Mouse (Mus musculus) limb, embryonic 10.5 days (tissue): ENCODE results near the gene Dlx6. TPM values are rescaled to one million over a fixed set of nuclear protein-coding genes. Genes with fewer than 3 reads are reported as not detected.

ENCODE experiments used
- DNase-seq: peaks from one replicate; pipeline ENCODE4 v3.0.0-alpha.2; 2017; ENCODE audit warnings: low spot score
- H3K27ac ChIP-seq: fragments of 300-500 bp; sonication (generic); 2 replicates; pipeline ENCODE4 v1.5.1; 2016; ENCODE audit warnings: mild to moderate bottlenecking
- H3K27me3 ChIP-seq: fragments of 300-500 bp; sonication (generic); 2 replicates; pipeline ENCODE4 v1.6.1; 2016; ENCODE audit warnings: low read depth, mild to moderate bottlenecking; ENCODE audit not compliant: poor library complexity, severe bottlenecking
- H3K36me3 ChIP-seq: fragments of 300-500 bp; sonication (generic); 2 replicates; pipeline ENCODE4 v1.6.1; 2016; ENCODE audit warnings: mild to moderate bottlenecking, moderate library complexity
- H3K4me1 ChIP-seq: fragments of 300-500 bp; sonication (generic); 2 replicates; pipeline ENCODE4 v1.6.1; 2016
- H3K4me3 ChIP-seq: fragments of 300-500 bp; sonication (generic); 2 replicates; pipeline ENCODE4 v1.5.1; 2016; ENCODE audit warnings: mild to moderate bottlenecking, moderate library complexity
- H3K9me3 ChIP-seq: fragments of 300-500 bp; sonication (generic); replicated peaks from 2 replicates; pipeline ENCODE4 v1.6.1; 2016; ENCODE audit warnings: mild to moderate bottlenecking
- WGBS: fragments of 180-500 bp; shearing (Covaris S2); methylation state at CpG from one replicate; pipeline ENCODE4 v1.1.7; 2016; 5-methylcytosine and 5-hydroxymethylcytosine counted together
- polyA plus RNA-seq: library from polyadenylated mRNA; unstranded; fragments of >200 nt; fragmentation: Nextera tagmentation; extraction: Ambion mirVana; gene quantifications from 2 replicates; pipeline ENCODE4 v1.2.1, GENCODE M21; 2016

The Dlx6 gene
- polyA plus RNA-seq, 1 experiment from 2014 or later, result 0.60 TPM

GRCm38 (mm10) chr6:6861798-6862428 is 1.2 kb upstream of the Dlx6 start:
- Histone ChIP-seq H3K9me3 (no peaks in the 10 kb centered on the region), H3K27ac (no peak overlapping the region), H3K4me3 (no peak overlapping the region), H3K36me3 (no peaks in the 10 kb centered on the region), H3K4me1 (peaks cover 41% of the 10 kb centered on the region), H3K27me3 (peaks cover 99% of the 10 kb centered on the region)
- WGBS, result 2% methylated on average over 11 of the region's 11 CpGs
- no peak for DNase-seq

- peak; percentile 93 for DNase-seq
- H3K4me3 ChIP-seq, result peak overlapping the region; percentile 59
- H3K9me3 ChIP-seq, result no peaks in the 10 kb centered on the region
- WGBS, result under 1% methylated on average over 23 of the region's 23 CpGs
- H3K27ac ChIP-seq, result no peak overlapping the region
- H3K36me3 ChIP-seq, result no peaks in the 10 kb centered on the region
- H3K27me3 ChIP-seq, result peaks cover 99% of the 10 kb centered on the region
- H3K4me1 ChIP-seq, result peaks cover 41% of the 10 kb centered on the region
These were observed 523 bp upstream of the Dlx6 start for GRCm38 (mm10) chr6:6862611-6863010.

GRCm38 (mm10) chr6:6863955-6864354 is 821 bp downstream of the Dlx6 start:
- H3K36me3 ChIP-seq, result no peaks in the 10 kb centered on the region
- H3K27ac ChIP-seq, result peak overlapping the region; percentile 79
- peaks cover 99% of the 10 kb centered on the region for H3K27me3 ChIP-seq
- DNase-seq, result peak; percentile 73
- H3K4me3 ChIP-seq, result peak overlapping the region; percentile 59
- 2% methylated on average over 21 of the region's 21 CpGs for WGBS
- no peaks in the 10 kb centered on the region for H3K9me3 ChIP-seq
- peaks cover 41% of the 10 kb centered on the region for H3K4me1 ChIP-seq

- peak; percentile 66 for DNase-seq
- no peaks in the 10 kb centered on the region for H3K36me3 ChIP-seq
- WGBS, result 1% methylated on average over 36 of the region's 36 CpGs
- no peaks in the 10 kb centered on the region for H3K9me3 ChIP-seq
- H3K27ac ChIP-seq, result 0 out of 2 replicates have a peak overlapping the region, but pooled peaks have one; percentile 14
- H3K4me1 ChIP-seq, result peaks cover 38% of the 10 kb centered on the region
- peak overlapping the region; percentile 59 for H3K4me3 ChIP-seq
- peaks cover 99% of the 10 kb centered on the region for H3K27me3 ChIP-seq
These were observed 1.6 kb downstream of the Dlx6 start for GRCm38 (mm10) chr6:6864441-6865440.

- no peaks in the 10 kb centered on the region for H3K36me3 ChIP-seq
- peaks cover 99% of the 10 kb centered on the region for H3K27me3 ChIP-seq
- H3K27ac ChIP-seq, result no peak overlapping the region
- peak; percentile 42 for DNase-seq
- H3K9me3 ChIP-seq, result no peaks in the 10 kb centered on the region
- H3K4me1 ChIP-seq, result peaks cover 25% of the 10 kb centered on the region
- WGBS, result 3% methylated on average over 9 of the region's 9 CpGs
- no peak overlapping the region for H3K4me3 ChIP-seq
These were observed 3.9 kb downstream of the Dlx6 start for GRCm38 (mm10) chr6:6867031-6867430.

GRCm38 (mm10) chr6:6869041-6869685 is 6.0 kb downstream of the Dlx6 start:
- no peaks in the 10 kb centered on the region for H3K9me3 ChIP-seq
- no peak overlapping the region for H3K27ac ChIP-seq
- peaks cover 9% of the 10 kb centered on the region for H3K4me1 ChIP-seq
- no peaks in the 10 kb centered on the region for H3K36me3 ChIP-seq
- H3K4me3 ChIP-seq, result no peak overlapping the region
- peaks cover 100% of the 10 kb centered on the region for H3K27me3 ChIP-seq
- DNase-seq, result peak; percentile 27
- 3% methylated on average over 13 of the region's 13 CpGs for WGBS

- peak; percentile 36 for DNase-seq
- Histone ChIP-seq H3K9me3 (no peaks in the 10 kb centered on the region), H3K4me3 (no peak overlapping the region), H3K27ac (no peak overlapping the region), H3K36me3 (no peaks in the 10 kb centered on the region), H3K27me3 (peaks cover 100% of the 10 kb centered on the region), H3K4me1 (peaks cover 15% of the 10 kb centered on the region)
- WGBS, result under 1% methylated on average over 11 of the region's 11 CpGs
These were observed 7.0 kb downstream of the Dlx6 start for GRCm38 (mm10) chr6:6869961-6870800.

- WGBS, result under 1% methylated on average over 7 of the region's 7 CpGs
- Histone ChIP-seq H3K27me3 (peaks cover 100% of the 10 kb centered on the region), H3K4me3 (no peak overlapping the region), H3K27ac (no peak overlapping the region), H3K9me3 (no peaks in the 10 kb centered on the region), H3K4me1 (peaks cover 15% of the 10 kb centered on the region), H3K36me3 (no peaks in the 10 kb centered on the region)
- DNase-seq, result no peak
These were observed 7.8 kb downstream of the Dlx6 start for GRCm38 (mm10) chr6:6870876-6871420.

GRCm38 (mm10) chr6:6871692-6872091 is 8.6 kb downstream of the Dlx6 start:
- WGBS, result 4% methylated on average over 5 of the region's 5 CpGs
- peaks cover 100% of the 10 kb centered on the region for H3K27me3 ChIP-seq
- H3K9me3 ChIP-seq, result no peaks in the 10 kb centered on the region
- no peak overlapping the region for H3K4me3 ChIP-seq
- no peaks in the 10 kb centered on the region for H3K36me3 ChIP-seq
- DNase-seq, result no peak
- no peak overlapping the region for H3K27ac ChIP-seq
- H3K4me1 ChIP-seq, result peaks cover 15% of the 10 kb centered on the region

- Histone ChIP-seq H3K27me3 (peaks cover 100% of the 10 kb centered on the region), H3K4me1 (peaks cover 15% of the 10 kb centered on the region), H3K27ac (no peak overlapping the region), H3K4me3 (no peak overlapping the region), H3K36me3 (no peaks in the 10 kb centered on the region), H3K9me3 (no peaks in the 10 kb centered on the region)
- DNase-seq, result no peak
- 2% methylated on average over 5 of the region's 5 CpGs for WGBS
These were observed 9.7 kb downstream of the Dlx6 start for GRCm38 (mm10) chr6:6872873-6873272.

- Histone ChIP-seq H3K9me3 (no peaks in the 10 kb centered on the region), H3K27me3 (peaks cover 100% of the 10 kb centered on the region), H3K4me1 (peaks cover 22% of the 10 kb centered on the region), H3K36me3 (no peaks in the 10 kb centered on the region), H3K4me3 (peak overlapping the region; percentile 25; the same call in 1 of the 2 replicates), H3K27ac (no peak overlapping the region)
- DNase-seq, result no peak
- under 1% methylated on average over 19 of the region's 19 CpGs for WGBS
These were observed 10.4 kb downstream of the Dlx6 start for GRCm38 (mm10) chr6:6873476-6874072.
